Mouse (Mus musculus) E14TG2a.4 (cell line): ENCODE data around the gene Ostf1.

ENCODE experiments used
- CTCF ChIP-seq: conservative IDR thresholded peaks from 2 replicates; pipeline ENCODE4 v1.5.1; 2014; ENCODE audit warnings: low read length
- POU5F1 ChIP-seq: IDR thresholded peaks from 2 replicates; pipeline ENCODE4 v1.6.1; 2014; ENCODE audit warnings: low read length, borderline replicate concordance

GRCm38 (mm10) chr19:18577348-18577747 is 54.3 kb downstream of the Ostf1 start:
- TF ChIP-seq CTCF (no peak), POU5F1 (no peak)
